Mouse (Mus musculus) layer of hippocampus, adult 18-20 months (tissue): ENCODE data around the gene Tpte. TPM values are rescaled to one million over a fixed set of nuclear protein-coding genes. Genes with fewer than 3 reads are reported as not detected.

Experiments
- total RNA-seq, 2 experiments: library from RNA; stranded (reverse); gene quantifications; 2 replicates each; pipeline ENCODE4 v1.2.3; 2021

Gene Tpte
- total RNA-seq, 2 experiments from 2014 or later = not detected

Other genes with a start within 250 kb of the Tpte start
- 1 to 10 TPM; 1.4 to 1.6 TPM for gene Atp7b, start 223.1 kb upstream of the Tpte start, total RNA-seq
- gene Alg11, start 222.7 kb upstream of the Tpte start, total RNA-seq = 10 to 100 TPM; 38.3 to 40.5 TPM
- gene Nek5, start 158.4 kb upstream of the Tpte start, total RNA-seq = under 1 TPM; 0.12 to 0.15 TPM
- gene Nek3, start 117.0 kb upstream of the Tpte start, total RNA-seq = 1 to 10 TPM; 2.5 to 3.0 TPM
- under 1 TPM; 0.20 to 0.32 TPM for gene Ckap2, start 97.6 kb upstream of the Tpte start, total RNA-seq
- gene Vps36, start 90.6 kb upstream of the Tpte start, total RNA-seq = 10 to 100 TPM; 23.7 to 25.5 TPM
- gene Thsd1, start 56.1 kb upstream of the Tpte start, total RNA-seq = 1 to 10 TPM; 2.6 to 3.1 TPM
- 10 to 100 TPM; 10.9 to 11.5 TPM for gene Slc25a15, start 115.2 kb downstream of the Tpte start, total RNA-seq
- 10 to 100 TPM; 26.6 to 26.7 TPM for gene Mrps31, start 127.9 kb downstream of the Tpte start, total RNA-seq